Mouse (Mus musculus) CH12.LX (cell line): ENCODE measurements around the gene Ppfibp2.

ENCODE experiments used
- CHD2 ChIP-seq: IDR thresholded peaks from 2 replicates; pipeline ENCODE4 v1.6.1; 2011; ENCODE audit warnings: low read length, improper control_type of control experiment
- CTCF ChIP-seq, 2 experiments: IDR thresholded peaks in 1 of 2; conservative IDR thresholded peaks in 1 of 2; 2 replicates each; pipeline ENCODE4 v1.5.1; 2011 to 2012; ENCODE audit warnings: low read depth in 2 of 2, low read length in 2 of 2, improper control_type of control experiment in 1 of 2, inconsistent platforms in 1 of 2, mild to moderate bottlenecking in 1 of 2, moderate library complexity in 1 of 2
- ELF1 ChIP-seq: IDR thresholded peaks from 2 replicates; pipeline ENCODE4 v1.6.1; 2014; ENCODE audit warnings: low read depth, mild to moderate bottlenecking, inconsistent platforms, low read length, improper control_type of control experiment
- EP300 ChIP-seq: IDR thresholded peaks from 2 replicates; pipeline ENCODE4 v1.6.1; 2011; ENCODE audit warnings: low read length, improper control_type of control experiment
- HCFC1 ChIP-seq: IDR thresholded peaks from 2 replicates; pipeline ENCODE4 v1.6.1; 2012; ENCODE audit warnings: low read depth, mild to moderate bottlenecking, inconsistent platforms, low read length, improper control_type of control experiment
- MAFK ChIP-seq: IDR thresholded peaks from 2 replicates; pipeline ENCODE4 v1.6.1; 2011; ENCODE audit warnings: low read length, improper control_type of control experiment; ENCODE audit not compliant: insufficient replicate concordance
- MAX ChIP-seq: IDR thresholded peaks from 2 replicates; pipeline ENCODE4 v1.6.1; 2011; ENCODE audit warnings: low read length, improper control_type of control experiment
- MAZ ChIP-seq: IDR thresholded peaks from 2 replicates; pipeline ENCODE4 v1.6.1; 2012; ENCODE audit warnings: low read depth, mild to moderate bottlenecking, inconsistent platforms, low read length, improper control_type of control experiment, moderate library complexity
- POLR2A ChIP-seq: IDR thresholded peaks from 2 replicates; pipeline ENCODE4 v1.6.1; 2011; ENCODE audit warnings: low read depth, mild to moderate bottlenecking, improper control_type of control experiment, low read length
- POLR2AphosphoS2 ChIP-seq: IDR thresholded peaks from 2 replicates; pipeline ENCODE4 v1.6.1; 2011; ENCODE audit warnings: low read depth, low read length, improper control_type of control experiment
- RAD21 ChIP-seq: IDR thresholded peaks from 2 replicates; pipeline ENCODE4 v1.6.1; 2011; ENCODE audit warnings: low read depth, mild to moderate bottlenecking, low read length, improper control_type of control experiment, moderate library complexity
- RCOR1 ChIP-seq: conservative IDR thresholded peaks from 2 replicates; pipeline ENCODE4 v1.6.1; 2012; ENCODE audit warnings: low read depth, mild to moderate bottlenecking, inconsistent platforms, low read length, improper control_type of control experiment
- SMC3 ChIP-seq: IDR thresholded peaks from 2 replicates; pipeline ENCODE4 v1.6.1; 2011; ENCODE audit warnings: low read depth, low read length, improper control_type of control experiment
- ZMIZ1 ChIP-seq: IDR thresholded peaks from 2 replicates; pipeline ENCODE4 v1.6.1; 2012; ENCODE audit warnings: low read depth, mild to moderate bottlenecking, inconsistent platforms, low read length, improper control_type of control experiment

DNA sequence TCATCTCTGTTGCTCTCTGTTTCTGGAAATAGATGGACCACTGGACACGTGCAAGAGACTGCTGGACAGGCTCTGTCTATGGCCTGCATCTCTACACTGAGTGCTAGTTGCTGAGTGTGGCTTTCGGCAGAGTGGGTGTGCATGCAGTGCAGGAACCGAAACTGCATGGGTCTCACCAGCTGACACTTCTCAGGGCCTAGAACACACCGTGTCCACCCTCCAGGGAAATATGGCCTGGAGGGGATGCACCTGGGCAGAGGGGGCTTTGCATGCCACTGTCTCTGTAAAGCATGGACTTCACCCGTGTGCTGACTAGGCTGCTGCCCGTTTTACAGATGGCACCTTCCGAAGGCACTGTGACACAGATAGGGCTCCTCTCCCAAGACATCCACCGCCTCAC is 151.0 kb downstream of the Ppfibp2 start:
- TF ChIP-seq RAD21 (no peak), ZMIZ1 (no peak), RCOR1 (no peak; the same call in 1 of the 2 replicates), MAX (peak; percentile 27; the same call in 1 of the 2 replicates), CTCF (conservative IDR thresholded peaks at IDR 0.05 in 1 of 2, IDR thresholded peaks at IDR 0.05 in 1 of 2; ENCODE audit: low read depth in 2 of 2, low read length in 2 of 2) (no peak), CHD2 (no peak), EP300 (peak; percentile 87), POLR2AphosphoS2 (no peak), HCFC1 (no peak), MAFK (peak; percentile 46; the same call in 1 of the 2 replicates), ELF1 (no peak), SMC3 (no peak), POLR2A (no peak), MAZ (no peak)
